In the genomic region with DNA sequence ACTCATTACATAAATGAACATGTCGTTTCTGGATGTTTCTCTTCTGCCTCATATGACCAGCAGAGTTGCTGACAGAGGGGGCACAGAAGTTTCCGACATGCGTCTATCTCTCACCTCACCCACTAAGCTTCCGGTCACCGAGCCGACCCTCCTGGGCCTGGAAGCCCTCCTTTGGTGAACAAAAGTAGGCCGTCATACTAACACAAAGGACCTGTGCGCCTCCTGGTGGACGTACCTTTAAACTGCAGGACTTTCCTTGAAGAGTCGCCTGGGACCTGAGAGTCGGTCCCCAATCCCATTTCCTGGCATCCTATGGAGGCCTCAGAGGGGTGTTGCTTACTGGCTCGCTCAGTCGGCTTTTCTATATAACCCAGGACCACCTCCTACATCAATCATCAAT, we compare ENCODE assay signal across 8 mouse cellular contexts. TPM values are rescaled to one million over a fixed set of nuclear protein-coding genes. Genes with fewer than 3 reads are reported as not detected.
A peak's percentile ranks its signal among the peaks of the same experiment; 100 is the strongest.
DNase-seq lines count a peak whose midpoint lies in the region; ATAC-seq and TF ChIP-seq lines count a peak whose summit lies in the region.
"Had no signal": no experiment of that assay in that cellular context is flagged by ENCODE, and none has a peak within 500 bp of the region (broad histone marks: within the 10 kb centered on the region; RNA-seq: fewer than 3 reads in every experiment).

No protein-coding gene starts in this region.

- H3K4me1 ChIP-seq in heart, postnatal 0 days (ENCODE audit: control insufficient read depth, insufficient read depth), result peaks cover 7% of the 10 kb centered on the region; the same call in 1 of the 2 replicates
- peaks cover 57% of the 10 kb centered on the region for H3K4me1 ChIP-seq in megakaryocyte, embryonic 14.5 days
- no peaks in the 10 kb centered on the region for H3K4me1 ChIP-seq in spleen, adult 2 months (ENCODE audit: control insufficient read depth, insufficient read depth, insufficient read length)

- ATAC-seq in erythroid progenitor cell, adult 5-6 weeks (replicated peaks; ENCODE audit: low FRiP score, poor library complexity, severe bottlenecking), result 0 out of 2 replicates have a peak, but pooled peaks have one; percentile 28
- ATAC-seq in heart, postnatal 0 days (ENCODE audit: insufficient read depth, low read depth), result no peak

- H3K4me2 ChIP-seq in heart, postnatal 0 days (ENCODE audit: low read depth, low read length), result no peak overlapping the region
- H3K4me2 ChIP-seq: neural tube, embryonic 12.5 days had no signal

- no peak overlapping the region for H3K4me3 ChIP-seq in heart, postnatal 0 days (ENCODE audit: low read depth, low read length)
- peak overlapping the region; percentile 38 for H3K4me3 ChIP-seq in megakaryocyte, embryonic 14.5 days (replicated peaks)
- no peak overlapping the region for H3K4me3 ChIP-seq in spleen, adult 2 months (ENCODE audit: extremely low read depth, insufficient read depth, insufficient read length)
- H3K4me3 ChIP-seq: neural tube, embryonic 12.5 days had no signal

- WGBS in heart, postnatal 0 days, result 7% methylated on average over 13 of the region's 13 CpGs
- WGBS in spleen, adult 2 months, result 9% methylated on average over 13 of the region's 13 CpGs

- no peak for TF ChIP-seq POLR2A in brain, embryonic 14.5 days (IDR thresholded peaks at IDR 0.05; ENCODE audit: borderline replicate concordance, extremely low read depth, insufficient read depth, insufficient read length, poor library complexity, severe bottlenecking)
- no peak for TF ChIP-seq POLR2A in spleen, adult 2 months (IDR thresholded peaks at IDR 0.05; ENCODE audit: low read depth, low read length)

- DNase-seq in MEL-GATA-1-ER (ENCODE audit: extremely low read depth, low read depth), result peak; percentile 62
- peak; percentile 88 for DNase-seq in brain, embryonic 14.5 days (ENCODE audit: low read depth)
- DNase-seq in heart, postnatal 0 days (ENCODE audit: low spot score), result peak; percentile 69
- DNase-seq in layer of hippocampus, postnatal 36 days, result peak; percentile 71 to 78
- DNase-seq in spleen, adult 2 months (ENCODE audit: low read depth in 1 of 2, low spot score in 2 of 2), result peak; percentile 38 to 69

- no peaks in the 10 kb centered on the region for H3K9me3 ChIP-seq in heart, postnatal 0 days (replicated peaks; ENCODE audit: control insufficient read depth, low read length)
- H3K9me3 ChIP-seq in megakaryocyte, embryonic 14.5 days, result no peaks in the 10 kb centered on the region
- H3K9me3 ChIP-seq: neural tube, embryonic 12.5 days had no signal

- no peaks in the 10 kb centered on the region for H3K27me3 ChIP-seq in heart, postnatal 0 days (ENCODE audit: control insufficient read depth, insufficient read depth, low read length)
- H3K27me3 ChIP-seq in megakaryocyte, embryonic 14.5 days (replicated peaks), result peaks cover 6% of the 10 kb centered on the region
- H3K27me3 ChIP-seq in spleen, adult 2 months (ENCODE audit: control insufficient read depth, insufficient read depth, low read length), result no peaks in the 10 kb centered on the region
- H3K27me3 ChIP-seq: neural tube, embryonic 12.5 days had no signal

- no peak for TF ChIP-seq EP300 in heart, postnatal 0 days (IDR thresholded peaks at IDR 0.05; ENCODE audit: low read depth)

- H3K27ac ChIP-seq in heart, postnatal 0 days (ENCODE audit: low read depth), result no peak overlapping the region
- H3K27ac ChIP-seq in spleen, adult 2 months (ENCODE audit: insufficient read depth, low read length), result no peak overlapping the region
- H3K27ac ChIP-seq: neural tube, embryonic 12.5 days had no signal

- H3K36me3 ChIP-seq in heart, postnatal 0 days (replicated peaks; ENCODE audit: control insufficient read depth, insufficient read depth, low read length), result no peaks in the 10 kb centered on the region
- H3K36me3 ChIP-seq in megakaryocyte, embryonic 14.5 days (replicated peaks; ENCODE audit: low read length), result no peaks in the 10 kb centered on the region
- H3K36me3 ChIP-seq in spleen, adult 2 months (ENCODE audit: control insufficient read depth, insufficient read depth, low read length), result no peaks in the 10 kb centered on the region
- H3K36me3 ChIP-seq: neural tube, embryonic 12.5 days had no signal

- peak; percentile 88 for TF ChIP-seq CTCF in brain, embryonic 14.5 days (IDR thresholded peaks at IDR 0.05; ENCODE audit: borderline replicate concordance, extremely low read depth, insufficient read depth, insufficient read length)
- peak; percentile 90 for TF ChIP-seq CTCF in heart, postnatal 0 days (IDR thresholded peaks at IDR 0.05; ENCODE audit: low read depth)
- peak; percentile 81; the same call in 1 of the 2 replicates for TF ChIP-seq CTCF in spleen, adult 2 months (IDR thresholded peaks at IDR 0.05; ENCODE audit: extremely low read depth, insufficient read depth, insufficient read length, insufficient replicate concordance)

- no peak overlapping the region for H3K9ac ChIP-seq in heart, postnatal 0 days (replicated peaks; ENCODE audit: low read depth, low read length)
- H3K9ac ChIP-seq: neural tube, embryonic 12.5 days had no signal

RNA-seq across cellular contexts. Expression of a gene that starts 11.3 kb away (rescaled TPM):
- polyA plus RNA-seq in brain, embryonic 14.5 days (2012; rRNA removed), result 0.69 and 0.98 TPM in 2 replicates
- total RNA-seq in erythroid progenitor cell, adult 5-6 weeks (2015; ENCODE audit: low replicate concordance), result not detected in 2 replicates
- not detected in 2 replicates for total RNA-seq in erythroid progenitor cell, adult 5-6 weeks (2017; ENCODE audit: low replicate concordance)
- not detected in 2 replicates for total RNA-seq in heart, postnatal 0 days (2014; rRNA removed; ENCODE audit: low replicate concordance)
- 0.03 TPM in 2 replicates for polyA plus RNA-seq in heart, postnatal 0 days (2015; fragmentation: Nextera tagmentation; extraction: Ambion mirVana)
- 1 to 10 TPM; 3.2 to 4.6 TPM for total RNA-seq in layer of hippocampus, postnatal 36 days (2021)
- polyA plus RNA-seq in megakaryocyte, embryonic 14.5 days (2012; ENCODE audit: insufficient read depth, low replicate concordance), result not detected in 2 replicates
- 0.37 and 0.59 TPM in 2 replicates for polyA plus RNA-seq in spleen, adult 2 months (2012; rRNA removed)

RNA-seq across cellular contexts. Expression of a gene that starts 17.3 kb away (rescaled TPM):
- not detected in 2 replicates for polyA plus RNA-seq in brain, embryonic 14.5 days (2012; rRNA removed)
- 3.2 TPM in 1 of 2 replicates, not detected in the other for total RNA-seq in erythroid progenitor cell, adult 5-6 weeks (2015; ENCODE audit: low replicate concordance)
- not detected in 2 replicates for total RNA-seq in erythroid progenitor cell, adult 5-6 weeks (2017; ENCODE audit: low replicate concordance)
- total RNA-seq in heart, postnatal 0 days (2014; rRNA removed; ENCODE audit: low replicate concordance), result not detected in 2 replicates
- polyA plus RNA-seq in heart, postnatal 0 days (2015; fragmentation: Nextera tagmentation; extraction: Ambion mirVana), result not detected in 2 replicates
- total RNA-seq in layer of hippocampus, postnatal 36 days (2021), result not detected
- not detected in 2 replicates for polyA plus RNA-seq in megakaryocyte, embryonic 14.5 days (2012; ENCODE audit: insufficient read depth, low replicate concordance)
- polyA plus RNA-seq in spleen, adult 2 months (2012; rRNA removed), result 0.18 and 0.28 TPM in 2 replicates
- polyA plus RNA-seq: neural tube, embryonic 12.5 days had no signal

RNA-seq across cellular contexts. Expression of a gene that starts 25.4 kb away (rescaled TPM):
- polyA plus RNA-seq in brain, embryonic 14.5 days (2012; rRNA removed), result 73.1 and 75.8 TPM in 2 replicates
- 63.1 and 88.4 TPM in 2 replicates for total RNA-seq in erythroid progenitor cell, adult 5-6 weeks (2015; ENCODE audit: low replicate concordance)
- 82.3 and 128 TPM in 2 replicates for total RNA-seq in erythroid progenitor cell, adult 5-6 weeks (2017; ENCODE audit: low replicate concordance)
- total RNA-seq in heart, postnatal 0 days (2014; rRNA removed; ENCODE audit: low replicate concordance), result 32.3 and 41.5 TPM in 2 replicates
- polyA plus RNA-seq in heart, postnatal 0 days (2015; fragmentation: Nextera tagmentation; extraction: Ambion mirVana), result 33.3 and 35.3 TPM in 2 replicates
- total RNA-seq in layer of hippocampus, postnatal 36 days (2021), result 10 to 100 TPM; 64.5 to 74.5 TPM
- polyA plus RNA-seq in megakaryocyte, embryonic 14.5 days (2012; ENCODE audit: insufficient read depth, low replicate concordance), result 27.8 and 60.1 TPM in 2 replicates
- 27.4 and 58.3 TPM in 2 replicates for polyA plus RNA-seq in spleen, adult 2 months (2012; rRNA removed)
